Mouse (Mus musculus) layer of hippocampus, postnatal 10 days (tissue): Measurements from ENCODE around the gene Farp2. TPM values are rescaled to one million over a fixed set of nuclear protein-coding genes. Genes with fewer than 3 reads are reported as not detected.
"Not testable (repeated sequence)": the region's sequence is repeated elsewhere in the genome, so short reads cannot be mapped to it uniquely, and the experiment has no call there.

ENCODE experiments used
- DNase-seq, 2 experiments: peaks; one replicate each; pipeline ENCODE4 v3.0.0; 2021; ENCODE audit warnings: low spot score in 2 of 2
- total RNA-seq, 2 experiments: library from RNA; stranded (reverse); gene quantifications; 2 replicates each; pipeline ENCODE4 v1.2.3; 2021

Gene Farp2
- total RNA-seq, 2 experiments from 2014 or later: 11.0 to 12.0 TPM

DNA sequence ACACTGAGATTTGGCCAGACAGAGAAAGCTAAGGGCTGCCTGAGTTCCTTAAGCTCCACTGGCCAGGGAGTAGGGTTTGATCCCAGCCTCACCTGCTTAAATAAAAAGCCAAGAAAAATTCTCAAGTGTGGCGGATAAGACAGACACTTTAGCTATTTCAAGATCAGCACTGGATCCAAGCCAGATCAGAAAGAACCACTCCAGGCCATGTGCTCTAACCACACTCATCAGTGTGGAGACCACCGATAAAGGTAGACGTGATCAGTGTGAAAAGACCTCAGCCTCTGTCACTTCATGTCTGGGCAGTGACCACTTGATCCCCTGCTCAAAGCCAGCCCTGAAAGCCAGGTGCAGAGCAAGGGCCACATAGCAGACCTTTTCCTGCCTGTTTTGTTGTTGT is 120.8 kb downstream of the Farp2 start:
- DNase-seq: no peak

GRCm38 (mm10) chr1:93634481-93634891 is 122.6 kb downstream of the Farp2 start:
- DNase-seq: peak; percentile 45 to 46

DNA sequence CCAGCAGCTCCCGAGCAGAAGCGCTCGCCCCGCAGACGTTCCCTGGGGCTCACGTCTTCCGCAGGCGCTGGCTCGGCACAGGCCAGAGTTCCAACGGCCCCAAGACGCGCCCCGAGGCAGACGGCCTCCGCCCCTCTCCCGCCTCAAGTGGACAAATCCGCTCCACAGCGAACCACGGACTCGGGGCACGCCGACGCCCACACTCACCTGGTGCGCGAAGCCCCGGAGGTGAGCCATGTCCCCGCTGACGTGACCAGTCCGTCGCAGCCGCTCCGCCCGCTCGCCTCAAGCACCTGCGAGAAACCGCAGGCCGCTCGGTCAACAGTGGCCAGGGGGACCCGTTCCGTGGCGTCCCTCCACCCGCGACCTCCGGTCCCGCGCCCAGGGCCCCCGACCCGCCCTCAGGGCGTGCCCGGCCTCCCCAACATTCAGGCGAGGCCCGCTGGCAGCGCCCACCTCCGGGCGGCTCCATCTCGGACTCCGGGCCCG is 123.3 kb downstream of the Farp2 start:
- DNase-seq: no peak

DNA sequence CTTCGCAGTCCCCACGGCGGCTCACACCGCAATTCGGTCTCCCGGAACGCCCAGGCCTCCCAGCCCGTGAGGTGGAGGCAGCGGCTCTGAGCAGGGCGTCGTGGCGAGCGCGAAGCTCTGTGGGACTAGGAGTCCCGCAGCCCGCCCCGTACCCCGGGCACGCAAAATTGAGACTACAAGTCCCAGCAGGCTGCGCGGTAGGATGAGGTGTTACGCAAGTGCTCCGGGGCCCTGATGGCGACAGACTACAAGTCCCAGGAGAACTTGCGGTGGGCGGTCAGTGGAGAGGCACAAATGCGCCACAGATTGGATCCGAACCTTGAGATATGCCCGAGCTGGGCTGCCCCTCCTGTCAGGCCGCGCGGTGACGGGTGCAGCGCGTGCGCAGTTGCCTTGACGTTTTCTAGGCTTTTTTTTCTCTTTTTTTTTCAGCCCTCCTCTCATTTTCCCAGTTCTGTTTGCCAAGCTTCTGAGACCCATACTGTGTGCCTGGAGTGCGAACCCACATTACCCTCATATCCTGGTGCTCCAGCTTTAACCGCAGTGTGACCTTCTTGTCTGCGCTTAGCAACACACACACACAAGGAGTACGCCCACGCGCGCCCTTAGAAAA is 123.8 kb downstream of the Farp2 start:
- peak; percentile 98 for DNase-seq

DNA sequence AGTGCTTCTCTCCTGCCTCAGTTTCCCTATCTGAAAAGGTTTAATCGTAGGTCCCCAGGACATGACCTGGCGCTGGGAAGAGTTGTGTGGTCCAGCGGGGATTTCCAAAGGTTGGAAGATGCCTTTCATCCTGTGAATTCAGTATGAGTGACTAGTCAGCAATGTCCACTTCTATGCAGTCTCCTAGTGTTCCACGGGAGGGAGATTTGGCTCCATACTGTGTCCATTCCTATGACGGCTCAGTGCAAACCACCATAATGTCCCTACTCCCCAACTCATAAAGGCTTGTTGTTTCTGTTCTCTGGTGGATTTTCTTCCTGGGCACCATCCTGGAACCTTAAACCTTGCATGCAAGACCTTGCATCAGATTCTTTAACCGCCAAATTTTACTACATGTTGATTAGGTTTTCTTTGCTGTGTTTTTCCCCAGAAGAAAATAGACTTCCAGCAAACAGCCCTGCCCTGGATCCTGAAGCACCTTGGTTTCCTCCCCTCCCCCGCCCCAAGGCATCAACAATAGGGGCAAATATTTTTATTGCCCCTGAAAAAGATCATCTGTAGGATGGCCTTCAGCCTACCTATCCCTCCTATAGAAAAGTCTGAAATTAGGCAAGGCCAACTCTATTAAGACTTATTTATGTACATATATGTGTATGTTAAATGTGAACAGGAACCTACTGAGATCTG is 124.5 kb downstream of the Farp2 start:
- no peak for DNase-seq

GRCm38 (mm10) chr1:93641978-93642377 is 130.1 kb downstream of the Farp2 start:
- no peak for DNase-seq

- DNase-seq: no peak
Measured at GRCm38 (mm10) chr1:93642692-93643091, 130.8 kb downstream of the Farp2 start.

GRCm38 (mm10) chr1:93649604-93650172 is 137.8 kb downstream of the Farp2 start:
- DNase-seq: no peak

GRCm38 (mm10) chr1:93654275-93654674 is 142.4 kb downstream of the Farp2 start:
- DNase-seq: no peak

DNA sequence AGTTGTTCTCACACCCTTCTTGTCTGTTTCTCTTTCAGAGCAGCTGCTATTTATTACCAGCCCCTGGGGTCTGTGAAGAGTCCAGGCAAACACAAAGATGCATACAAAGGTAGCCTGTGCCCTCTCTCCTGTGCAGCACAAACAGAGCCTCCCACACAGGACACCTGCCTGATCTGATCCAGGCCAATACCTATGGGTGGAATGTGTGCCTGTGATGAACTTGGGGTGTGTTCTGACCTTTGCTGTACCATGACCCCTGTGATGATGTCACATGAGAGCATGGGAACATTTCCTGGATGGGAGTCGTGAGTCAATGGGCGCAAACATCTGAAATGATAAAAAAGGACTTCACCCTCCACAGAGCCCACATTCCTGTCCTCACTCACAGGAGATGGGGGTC is 142.9 kb downstream of the Farp2 start:
- no peak for DNase-seq

GRCm38 (mm10) chr1:93656325-93657024 is 144.6 kb downstream of the Farp2 start:
- DNase-seq: no peak

DNA sequence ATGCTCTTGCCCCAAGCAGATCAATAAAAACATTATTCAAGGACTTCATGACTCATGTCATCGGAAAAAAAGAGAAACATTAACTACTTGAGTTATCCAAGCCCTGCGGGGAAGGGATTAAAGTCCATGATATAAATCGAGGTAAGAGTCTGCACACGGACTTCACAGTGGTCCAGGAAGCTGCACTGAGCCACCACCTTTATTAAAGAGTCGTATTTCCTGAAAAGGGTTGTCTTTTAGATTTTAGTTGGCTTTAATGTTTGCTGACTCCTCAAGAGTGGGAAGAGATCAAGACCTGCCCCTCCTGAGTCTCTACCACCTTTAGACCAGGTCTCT is 145.1 kb downstream of the Farp2 start:
- DNase-seq: no peak

DNA sequence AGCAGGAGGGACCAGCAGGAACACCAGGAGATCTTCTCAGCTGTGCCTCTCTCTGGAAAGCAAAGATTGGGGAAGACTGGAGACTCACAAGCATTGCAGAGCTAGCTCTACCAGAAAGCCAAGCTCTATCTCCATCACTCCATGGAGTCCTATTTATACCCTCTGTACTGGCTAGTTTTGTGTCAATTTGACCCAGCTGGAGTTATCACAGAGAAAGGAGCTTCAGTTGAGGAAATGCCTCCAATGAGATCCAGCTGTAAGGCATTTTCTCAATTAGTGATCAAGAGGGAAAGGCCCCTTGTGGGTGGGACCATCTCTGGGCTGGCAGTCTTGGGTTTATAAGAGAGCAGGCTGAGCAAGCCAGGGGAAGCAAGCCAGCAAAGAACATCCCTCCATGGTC is 146.7 kb downstream of the Farp2 start, which contains the start of gene Stk25:
Stk25 (minus strand) TSS at position 101 of the 400 bp plus-strand sequence.
- not testable (repeated sequence) for DNase-seq

DNA sequence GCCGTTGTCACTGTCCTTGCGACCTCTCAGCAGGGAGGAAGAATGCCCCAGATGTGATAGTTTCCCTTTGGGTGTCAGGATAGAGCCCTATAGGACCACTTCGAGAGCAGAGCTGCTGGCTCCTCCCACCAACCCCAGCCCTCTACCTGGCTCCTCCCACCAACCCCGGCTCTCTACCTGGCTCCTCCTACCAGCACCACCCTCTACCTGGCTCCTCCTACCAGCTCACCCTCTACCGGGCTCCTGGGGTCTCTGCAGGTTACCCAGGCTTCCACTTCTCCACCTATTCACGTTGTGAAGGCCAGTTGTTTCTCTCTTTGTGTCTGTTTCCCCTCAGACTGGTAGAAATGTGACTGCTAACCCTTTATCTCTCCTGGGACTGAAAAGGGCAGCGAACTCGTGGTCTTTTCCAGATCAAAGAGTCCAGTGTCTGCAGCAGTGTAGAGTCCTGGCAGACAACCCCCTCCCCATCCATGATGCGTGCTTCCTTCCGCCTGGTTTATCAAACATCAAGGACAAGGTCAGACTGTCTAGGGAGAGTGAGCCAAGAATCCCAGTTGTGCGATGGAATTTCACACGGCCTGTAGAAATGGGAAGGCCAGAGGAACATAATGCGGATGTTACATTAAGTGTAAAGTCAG is 156.0 kb downstream of the Farp2 start:
- no peak for DNase-seq

GRCm38 (mm10) chr1:93668791-93669548 is 157.1 kb downstream of the Farp2 start:
- DNase-seq: peak; percentile 74 to 81

- DNase-seq: no peak
Measured at GRCm38 (mm10) chr1:93669941-93670340, 158.1 kb downstream of the Farp2 start.
